Mouse (Mus musculus) ES-Bruce4 (cell line): ENCODE results near the gene Lrba. TPM values are rescaled to one million over a fixed set of nuclear protein-coding genes. Genes with fewer than 3 reads are reported as not detected.

Source experiments
- H3K27ac ChIP-seq: 2 replicates; pipeline ENCODE4 v1.5.1; 2012; ENCODE audit warnings: low read length, inconsistent platforms; ENCODE audit not compliant: insufficient read depth
- H3K27me3 ChIP-seq: 2 replicates; pipeline ENCODE4 v1.6.1; 2012; ENCODE audit warnings: mild to moderate bottlenecking, low read length, inconsistent platforms; ENCODE audit not compliant: control insufficient read depth, poor library complexity, insufficient read depth, severe bottlenecking
- H3K36me3 ChIP-seq: 2 replicates; pipeline ENCODE4 v1.6.1; 2012; ENCODE audit warnings: inconsistent platforms, mild to moderate bottlenecking, low read length, moderate library complexity; ENCODE audit not compliant: control insufficient read depth, poor library complexity, insufficient read depth, severe bottlenecking
- H3K4me1 ChIP-seq: one replicate; pipeline ENCODE4 v1.8.1; 2011; ENCODE audit warnings: low read length; ENCODE audit not compliant: control insufficient read depth, insufficient read depth
- H3K4me3 ChIP-seq: 2 replicates; pipeline ENCODE4 v1.5.1; 2011; ENCODE audit warnings: low read depth, mild to moderate bottlenecking, low read length
- H3K9ac ChIP-seq: 2 replicates; pipeline ENCODE4 v1.6.1; 2012; ENCODE audit warnings: low read depth, mild to moderate bottlenecking, inconsistent platforms; ENCODE audit not compliant: poor library complexity, severe bottlenecking
- H3K9me3 ChIP-seq: replicated peaks from 2 replicates; pipeline ENCODE4 v1.6.1; 2012; ENCODE audit warnings: mild to moderate bottlenecking, low read length, inconsistent platforms; ENCODE audit not compliant: control insufficient read depth, poor library complexity, insufficient read depth, severe bottlenecking
- CTCF ChIP-seq: IDR thresholded peaks from one replicate; pipeline ENCODE4 v1.8.1; 2011; ENCODE audit warnings: low read depth, low read length
- EP300 ChIP-seq: IDR thresholded peaks from 2 replicates; pipeline ENCODE4 v1.6.1; 2011; ENCODE audit warnings: low read depth, low read length; ENCODE audit not compliant: insufficient read depth
- POLR2A ChIP-seq: IDR thresholded peaks from one replicate; pipeline ENCODE4 v1.8.1; 2011; ENCODE audit warnings: low read length; ENCODE audit not compliant: insufficient read depth
- polyA plus RNA-seq: library from polyadenylated mRNA; stranded (reverse); fragments of >200 nt; gene quantifications from 2 replicates; pipeline ENCODE4 v1.2.4, GENCODE M21; 2011; ENCODE audit warnings: low read depth; ENCODE audit not compliant: missing spikeins, insufficient read depth, insufficient read length

Gene Lrba
- polyA plus RNA-seq, 1 experiment: 24.5 TPM

GRCm38 (mm10) chr3:86641796-86642195, 417.3 kb downstream of the Lrba start:
- Histone ChIP-seq H3K4me1 (no peaks in the 10 kb centered on the region), H3K27me3 (no peaks in the 10 kb centered on the region), H3K4me3 (no peak overlapping the region), H3K36me3 (no peaks in the 10 kb centered on the region), H3K9me3 (no peaks in the 10 kb centered on the region), H3K27ac (no peak overlapping the region), H3K9ac (no peak overlapping the region)
- TF ChIP-seq CTCF (no peak), POLR2A (no peak), EP300 (no peak)

GRCm38 (mm10) chr3:86646771-86647170, 422.3 kb downstream of the Lrba start:
- H3K4me3 ChIP-seq: no peak overlapping the region
- no peak overlapping the region for H3K27ac ChIP-seq
- no peaks in the 10 kb centered on the region for H3K27me3 ChIP-seq
- H3K9me3 ChIP-seq: no peaks in the 10 kb centered on the region
- H3K36me3 ChIP-seq: no peaks in the 10 kb centered on the region
- TF ChIP-seq EP300 (no peak), CTCF (no peak), POLR2A (no peak)
- H3K9ac ChIP-seq: no peak overlapping the region
- H3K4me1 ChIP-seq: no peaks in the 10 kb centered on the region

GRCm38 (mm10) chr3:86651006-86651405, 426.5 kb downstream of the Lrba start:
- Histone ChIP-seq H3K27me3 (no peaks in the 10 kb centered on the region), H3K4me1 (no peaks in the 10 kb centered on the region), H3K36me3 (no peaks in the 10 kb centered on the region), H3K9ac (no peak overlapping the region), H3K27ac (no peak overlapping the region), H3K4me3 (no peak overlapping the region), H3K9me3 (no peaks in the 10 kb centered on the region)
- TF ChIP-seq EP300 (no peak), POLR2A (no peak), CTCF (no peak)

- H3K9ac ChIP-seq: no peak overlapping the region
- TF ChIP-seq CTCF (no peak), EP300 (no peak), POLR2A (no peak)
- no peaks in the 10 kb centered on the region for H3K4me1 ChIP-seq
- no peak overlapping the region for H3K4me3 ChIP-seq
- no peak overlapping the region for H3K27ac ChIP-seq
- H3K9me3 ChIP-seq: no peaks in the 10 kb centered on the region
- no peaks in the 10 kb centered on the region for H3K27me3 ChIP-seq
- H3K36me3 ChIP-seq: no peaks in the 10 kb centered on the region
Observed at GRCm38 (mm10) chr3:86659326-86659725, 434.8 kb downstream of the Lrba start.

GRCm38 (mm10) chr3:86664399-86664798, 439.9 kb downstream of the Lrba start:
- Histone ChIP-seq H3K4me1 (no peaks in the 10 kb centered on the region), H3K9ac (no peak overlapping the region), H3K4me3 (no peak overlapping the region), H3K27ac (no peak overlapping the region), H3K9me3 (no peaks in the 10 kb centered on the region), H3K27me3 (no peaks in the 10 kb centered on the region), H3K36me3 (no peaks in the 10 kb centered on the region)
- TF ChIP-seq CTCF (no peak), POLR2A (no peak), EP300 (no peak)

GRCm38 (mm10) chr3:86668146-86668545, 443.7 kb downstream of the Lrba start:
- H3K4me1 ChIP-seq: no peaks in the 10 kb centered on the region
- H3K9me3 ChIP-seq: no peaks in the 10 kb centered on the region
- TF ChIP-seq CTCF (no peak), EP300 (no peak), POLR2A (no peak)
- no peak overlapping the region for H3K4me3 ChIP-seq
- no peak overlapping the region for H3K9ac ChIP-seq
- no peak overlapping the region for H3K27ac ChIP-seq
- no peaks in the 10 kb centered on the region for H3K27me3 ChIP-seq
- H3K36me3 ChIP-seq: no peaks in the 10 kb centered on the region
